Mouse (Mus musculus) small intestine, adult 2 months (tissue): ENCODE results near the gene Jade1. TPM values are rescaled to one million over a fixed set of nuclear protein-coding genes. Genes with fewer than 3 reads are reported as not detected.

Experiments
- H3K27ac ChIP-seq: fragments of 200-500 bp; 2 replicates; pipeline ENCODE4 v1.5.1; 2012; ENCODE audit warnings: low read depth, low read length, control low read depth, inconsistent platforms; ENCODE audit not compliant: insufficient read depth
- H3K27me3 ChIP-seq: fragments of 200-500 bp; 2 replicates; pipeline ENCODE4 v1.6.1; 2012; ENCODE audit warnings: mild to moderate bottlenecking, moderate library complexity, low read length, inconsistent platforms; ENCODE audit not compliant: control insufficient read depth, insufficient read depth
- H3K36me3 ChIP-seq: fragments of 200-500 bp; 2 replicates; pipeline ENCODE4 v1.6.1; 2012; ENCODE audit warnings: mild to moderate bottlenecking, low read length, control low read depth, inconsistent platforms; ENCODE audit not compliant: control insufficient read depth, insufficient read depth
- H3K4me1 ChIP-seq: fragments of 200-500 bp; 2 replicates; pipeline ENCODE4 v1.6.1; 2012; ENCODE audit warnings: low read length, inconsistent platforms, mixed read lengths; ENCODE audit not compliant: control insufficient read depth, insufficient read depth, insufficient read length
- H3K4me3 ChIP-seq: fragments of 200-500 bp; 2 replicates; pipeline ENCODE4 v1.5.1; 2012; ENCODE audit warnings: low read depth, mild to moderate bottlenecking, control low read depth, inconsistent platforms, low read length, moderate library complexity
- CTCF ChIP-seq: fragments of 200-500 bp; IDR thresholded peaks from 2 replicates; pipeline ENCODE4 v1.5.1; 2012; ENCODE audit warnings: low read depth, mild to moderate bottlenecking, control low read depth, inconsistent platforms, low read length, moderate library complexity, mixed read lengths; ENCODE audit not compliant: insufficient replicate concordance, insufficient read length; ENCODE audit errors: extremely low read depth
- POLR2A ChIP-seq: fragments of 200-500 bp; IDR thresholded peaks from 2 replicates; pipeline ENCODE4 v1.6.1; 2012; ENCODE audit warnings: low read depth, mild to moderate bottlenecking, control low read depth, inconsistent platforms, low read length, moderate library complexity
- WGBS: fragments of 180-500 bp; shearing (Covaris S2); methylation state at CpG from one replicate; pipeline ENCODE4 v1.1.7; 2018; 5-methylcytosine and 5-hydroxymethylcytosine counted together
- polyA plus RNA-seq: library from polyadenylated mRNA; depleted of rRNA; stranded (reverse); fragments of >200 nt; gene quantifications from 2 replicates; pipeline ENCODE4 v1.2.3, GENCODE M21; 2012; rRNA removed

Gene Jade1
- polyA plus RNA-seq, 1 experiment, result 18.5 TPM

- Histone ChIP-seq H3K27me3 (no peaks in the 10 kb centered on the region), H3K36me3 (peaks cover 2% of the 10 kb centered on the region; the same call in 1 of the 2 replicates), H3K4me1 (no peaks in the 10 kb centered on the region), H3K4me3 (no peak overlapping the region), H3K27ac (no peak overlapping the region)
- 89% methylated on average over 1 of the region's 1 CpGs for WGBS
- TF ChIP-seq CTCF, result no peak
- TF ChIP-seq POLR2A, result no peak
Measured at GRCm38 (mm10) chr3:41655642-41656041, 100.1 kb downstream of the Jade1 start.

Other genes with a start within 250 kb of the Jade1 start
- 1.2 and 3.0 TPM in 2 replicates for gene Sclt1, start 186.8 kb downstream of the Jade1 start, polyA plus RNA-seq
- 0.13 and 0.22 TPM in 2 replicates for gene D3Ertd751e, start 186.9 kb downstream of the Jade1 start, polyA plus RNA-seq